Mouse (Mus musculus) heart, embryonic 11.5 days (tissue): ENCODE measurements at regions not wholly inside any gene's neighbourhood (a gene's known extent, or its start where the extent isn't known, plus 50 kb on each side); places are given as distances from the start of the nearest gene placed in this dataset.

ENCODE experiments used
- ATAC-seq: fragments of 200-750 bp; cut with Nextera tagmentation; replicated peaks from 2 replicates; pipeline ENCODE4 v1.8.0; 2017; ENCODE audit warnings: moderate library complexity; ENCODE audit not compliant: insufficient number of reproducible peaks, low FRiP score, low TSS enrichment
- H3K27ac ChIP-seq: fragments of 300-500 bp; sonication (generic); 2 replicates; pipeline ENCODE4 v1.5.1; 2014; ENCODE audit warnings: mild to moderate bottlenecking, low read depth, low read length
- H3K27me3 ChIP-seq: fragments of 300-500 bp; sonication (generic); 2 replicates; pipeline ENCODE4 v1.6.1; 2014; ENCODE audit warnings: mild to moderate bottlenecking, low read length, mixed read lengths; ENCODE audit not compliant: control insufficient read depth, insufficient read depth
- H3K36me3 ChIP-seq: fragments of 300-500 bp; sonication (generic); 2 replicates; pipeline ENCODE4 v1.6.1; 2014; ENCODE audit warnings: mild to moderate bottlenecking, low read length, moderate library complexity, mixed read lengths; ENCODE audit not compliant: control insufficient read depth, insufficient read depth
- H3K4me1 ChIP-seq: fragments of 300-500 bp; sonication (generic); 2 replicates; pipeline ENCODE4 v1.6.1; 2014; ENCODE audit warnings: low read length; ENCODE audit not compliant: control insufficient read depth, insufficient read depth
- H3K4me2 ChIP-seq: fragments of 300-500 bp; sonication (generic); 2 replicates; pipeline ENCODE4 v1.6.1; 2014; ENCODE audit warnings: mild to moderate bottlenecking, moderate library complexity
- H3K4me3 ChIP-seq: fragments of 300-500 bp; sonication (generic); 2 replicates; pipeline ENCODE4 v1.5.1; 2014; ENCODE audit warnings: low read depth, low read length
- H3K9ac ChIP-seq: fragments of 300-500 bp; sonication (generic); 2 replicates; pipeline ENCODE4 v1.6.1; 2014; ENCODE audit warnings: mild to moderate bottlenecking, low read depth, low read length, moderate library complexity
- H3K9me3 ChIP-seq: fragments of 300-500 bp; sonication (generic); replicated peaks from 2 replicates; pipeline ENCODE4 v1.6.1; 2016; ENCODE audit warnings: low read length; ENCODE audit not compliant: control insufficient read depth
- WGBS: fragments of 180-500 bp; shearing (Covaris S2); extraction: QIAGEN DNeasy Blood & Tissue Kit; methylation state at CpG from one replicate; pipeline ENCODE4 v1.1.7; 2014; ENCODE audit not compliant: insufficient replicate concordance; 5-methylcytosine and 5-hydroxymethylcytosine counted together

DNA sequence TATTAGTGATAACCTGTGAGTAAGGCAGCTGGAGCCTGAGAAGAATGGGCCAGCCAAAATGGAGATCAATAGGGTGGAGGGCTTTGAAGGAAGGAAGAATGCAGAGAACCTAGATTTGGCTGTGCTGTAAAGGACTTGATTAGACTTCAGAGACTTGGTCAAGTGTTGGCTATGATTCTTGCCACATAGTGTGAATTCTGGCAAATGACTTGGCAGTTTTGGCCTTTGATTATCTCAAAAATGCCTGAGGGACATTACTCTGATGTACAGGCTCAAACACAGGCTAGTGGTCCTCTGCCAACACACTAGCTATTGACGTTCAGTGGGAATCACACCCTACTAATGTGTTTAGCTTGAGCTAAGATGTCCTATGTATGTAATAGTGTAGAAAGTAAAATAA, 237.5 kb downstream of the Osr1 start:
- Histone ChIP-seq H3K9ac (no peak overlapping the region), H3K36me3 (no peaks in the 10 kb centered on the region), H3K4me3 (no peak overlapping the region), H3K9me3 (no peaks in the 10 kb centered on the region), H3K27me3 (no peaks in the 10 kb centered on the region), H3K27ac (no peak overlapping the region), H3K4me1 (no peaks in the 10 kb centered on the region), H3K4me2 (no peak overlapping the region)
- ATAC-seq, result no peak
- 68% methylated on average over 1 of the region's 1 CpGs for WGBS

DNA sequence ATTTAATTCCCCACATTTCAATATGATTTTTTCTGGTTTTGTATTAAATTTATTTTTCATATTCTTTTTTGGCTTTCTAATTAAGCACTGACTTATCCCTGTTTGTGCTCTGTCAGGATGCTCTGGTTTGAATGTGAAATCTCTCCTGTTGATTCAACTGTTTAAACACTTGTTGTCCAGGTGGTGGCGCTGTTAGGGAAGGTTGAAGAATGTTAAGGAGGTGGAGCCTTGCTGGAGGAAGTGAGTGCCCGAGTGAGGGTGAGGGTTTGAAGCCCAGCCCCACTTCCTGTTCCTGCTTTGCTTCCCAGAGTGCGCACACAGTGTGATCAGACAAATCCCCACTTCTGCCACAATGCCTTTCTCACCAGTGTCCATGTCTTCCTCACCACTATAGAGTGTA, 263.4 kb downstream of the Osr1 start:
- Histone ChIP-seq H3K4me3 (no peak overlapping the region), H3K36me3 (no peaks in the 10 kb centered on the region), H3K27ac (no peak overlapping the region), H3K9ac (no peak overlapping the region), H3K4me1 (no peaks in the 10 kb centered on the region), H3K27me3 (no peaks in the 10 kb centered on the region), H3K4me2 (no peak overlapping the region), H3K9me3 (no peaks in the 10 kb centered on the region)
- no peak for ATAC-seq
- WGBS, result 53% methylated on average over 3 of the region's 3 CpGs

DNA sequence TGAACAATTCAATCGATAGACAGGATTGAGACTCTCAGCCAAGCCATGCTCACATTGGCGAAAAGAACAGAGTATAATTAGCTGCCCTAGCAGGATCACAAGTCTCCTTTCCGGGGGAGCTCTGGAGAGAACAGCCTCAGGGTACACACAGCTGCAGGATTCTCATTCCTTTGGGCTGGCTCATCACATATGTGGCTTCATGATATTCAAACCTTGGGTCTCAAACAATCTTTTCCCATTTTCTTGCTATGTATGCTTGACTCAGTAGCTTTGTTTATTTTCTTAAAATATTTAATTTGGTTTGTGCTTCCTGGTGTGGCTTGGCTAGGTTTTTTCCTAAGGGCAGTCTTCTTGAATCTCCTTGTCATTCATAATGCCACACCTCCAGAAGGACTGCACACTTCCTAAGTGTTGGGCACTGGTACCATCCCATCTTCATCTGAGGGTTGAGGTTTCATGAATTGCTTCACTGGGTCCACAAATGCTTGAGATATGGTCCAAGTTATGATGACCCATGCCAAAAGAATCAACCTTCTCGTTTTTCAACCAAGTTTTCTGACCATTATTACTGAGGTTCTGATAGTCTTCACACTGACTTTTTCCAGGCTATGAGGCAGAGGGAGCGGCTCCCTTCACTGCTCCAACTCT, 269.4 kb downstream of the Osr1 start:
- 65% methylated on average over 5 of the region's 5 CpGs for WGBS
- ATAC-seq, result no peak

DNA sequence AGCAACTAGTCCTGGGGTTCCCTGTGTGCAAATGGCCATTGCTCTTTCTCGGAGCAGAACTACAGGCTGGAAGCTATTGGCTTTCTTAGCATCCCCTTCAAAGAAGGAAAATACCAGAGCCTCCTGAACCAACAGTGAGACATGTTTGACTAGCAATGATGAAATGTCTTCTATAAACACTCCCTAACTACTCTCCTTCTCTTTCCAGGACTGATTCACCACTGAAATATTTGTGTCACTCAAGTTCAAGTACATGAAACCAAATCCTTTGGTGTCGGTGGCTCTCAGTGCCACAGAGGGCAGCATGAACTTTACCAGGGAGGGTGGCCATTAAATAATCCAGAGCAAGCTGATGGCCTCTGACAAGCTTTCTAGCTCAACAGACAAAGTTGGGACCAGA, 270.0 kb downstream of the Osr1 start:
- H3K9ac ChIP-seq, result no peak overlapping the region
- WGBS, result 74% methylated on average over 2 of the region's 2 CpGs

More for the DNA sequence above, 269.4 kb downstream of the Osr1 start:
- Histone ChIP-seq H3K36me3 (no peaks in the 10 kb centered on the region), H3K4me1 (no peaks in the 10 kb centered on the region), H3K4me3 (no peak overlapping the region), H3K27ac (no peak overlapping the region), H3K9me3 (no peaks in the 10 kb centered on the region), H3K27me3 (no peaks in the 10 kb centered on the region), H3K9ac (no peak overlapping the region), H3K4me2 (no peak overlapping the region)

DNA sequence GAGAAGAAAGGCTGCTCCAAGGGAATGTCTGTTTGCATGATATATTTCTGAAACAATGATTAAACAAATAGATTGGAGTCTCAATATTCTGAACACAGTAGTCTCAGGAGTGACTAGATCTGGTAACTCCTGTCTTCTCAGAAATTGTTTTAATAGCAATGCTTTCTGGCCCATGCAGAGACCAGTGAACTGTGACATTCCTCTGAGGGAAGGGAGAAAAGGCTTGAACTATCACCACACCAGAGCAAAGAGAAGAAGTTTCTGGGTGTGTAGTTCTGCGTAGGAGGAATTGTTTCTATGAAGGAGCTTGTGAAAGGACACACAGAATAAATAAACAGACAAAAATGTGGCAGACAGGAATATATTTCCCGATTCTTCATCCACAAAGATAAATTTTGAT, 277.1 kb downstream of the Osr1 start:
- 69% methylated on average over 2 of the region's 2 CpGs for WGBS
- Histone ChIP-seq H3K4me2 (no peak overlapping the region), H3K27me3 (no peaks in the 10 kb centered on the region), H3K27ac (no peak overlapping the region), H3K4me3 (no peak overlapping the region), H3K9me3 (no peaks in the 10 kb centered on the region), H3K36me3 (no peaks in the 10 kb centered on the region), H3K9ac (no peak overlapping the region), H3K4me1 (no peaks in the 10 kb centered on the region)
- ATAC-seq, result no peak

More for the DNA sequence above, 270.0 kb downstream of the Osr1 start:
- no peaks in the 10 kb centered on the region for H3K9me3 ChIP-seq
- H3K4me1 ChIP-seq, result no peaks in the 10 kb centered on the region
- H3K4me2 ChIP-seq, result no peak overlapping the region
- no peak overlapping the region for H3K4me3 ChIP-seq
- no peaks in the 10 kb centered on the region for H3K27me3 ChIP-seq
- H3K27ac ChIP-seq, result no peak overlapping the region
- H3K36me3 ChIP-seq, result no peaks in the 10 kb centered on the region
- no peak for ATAC-seq

DNA sequence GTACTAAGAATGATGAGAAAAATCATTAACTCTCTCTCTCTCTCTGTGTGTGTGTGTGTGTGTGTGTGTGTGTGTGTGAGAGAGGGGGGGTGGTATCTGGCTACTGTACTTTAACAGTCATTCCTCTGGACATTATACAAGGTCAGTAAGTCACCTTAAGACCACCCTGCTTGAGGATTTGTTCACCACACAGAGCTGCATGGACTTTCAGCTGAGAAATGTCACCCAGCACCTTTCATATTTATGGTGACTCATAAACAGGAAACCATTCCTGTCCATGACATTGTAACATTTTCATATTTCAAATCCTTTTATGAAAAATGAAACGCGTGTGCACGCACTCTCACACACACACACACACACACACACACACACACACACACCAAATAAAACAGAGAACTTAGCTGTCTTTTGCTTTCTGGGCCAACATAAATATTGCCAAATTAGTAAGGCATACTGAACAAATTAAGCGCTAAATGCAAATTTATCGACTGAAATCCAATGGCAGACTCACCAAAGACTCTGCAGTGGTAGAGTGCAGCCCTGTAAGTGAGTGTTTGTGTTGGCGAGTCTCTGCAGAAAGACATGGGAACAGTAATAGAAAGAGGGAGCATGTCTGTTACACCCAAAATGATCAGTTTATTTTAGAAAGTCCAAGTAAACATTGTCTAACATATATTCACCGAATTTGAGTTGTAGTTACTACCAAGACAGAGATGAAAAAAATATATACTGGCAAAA, 277.7 kb downstream of the Osr1 start:
- WGBS, result 80% methylated on average over 7 of the region's 7 CpGs
- Histone ChIP-seq H3K27me3 (no peaks in the 10 kb centered on the region), H3K36me3 (no peaks in the 10 kb centered on the region), H3K9ac (no peak overlapping the region), H3K4me2 (no peak overlapping the region), H3K9me3 (no peaks in the 10 kb centered on the region), H3K4me3 (no peak overlapping the region), H3K27ac (no peak overlapping the region), H3K4me1 (no peaks in the 10 kb centered on the region)
- ATAC-seq, result no peak

DNA sequence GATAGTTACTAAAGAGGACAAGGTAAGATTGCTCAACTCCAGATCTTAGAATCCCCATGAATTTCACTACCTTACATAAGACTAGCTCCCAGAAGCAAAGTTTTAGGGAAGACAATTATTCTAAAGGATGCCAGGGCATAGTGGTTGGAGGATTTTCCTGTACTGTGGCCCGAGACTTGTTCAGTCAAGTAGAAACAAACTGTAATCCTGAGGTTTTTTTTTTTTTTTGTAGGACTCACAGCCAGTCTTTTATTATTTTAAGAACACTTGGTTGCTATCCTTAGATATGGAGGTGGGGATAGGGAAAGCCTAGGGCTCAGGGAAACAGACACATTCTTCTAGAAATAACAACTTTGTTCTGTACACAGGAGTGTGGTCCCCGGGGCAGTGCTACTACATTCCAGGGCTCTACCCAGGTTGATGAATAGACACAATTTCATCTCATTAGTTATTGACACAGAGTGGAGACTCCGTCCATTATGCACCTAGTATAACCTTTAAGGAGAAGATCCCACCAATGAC, 285.6 kb downstream of the Osr1 start:
- Histone ChIP-seq H3K27me3 (no peaks in the 10 kb centered on the region), H3K36me3 (no peaks in the 10 kb centered on the region), H3K27ac (no peak overlapping the region), H3K9ac (no peak overlapping the region), H3K4me3 (no peak overlapping the region), H3K4me2 (no peak overlapping the region), H3K4me1 (no peaks in the 10 kb centered on the region), H3K9me3 (no peaks in the 10 kb centered on the region)
- 65% methylated on average over 3 of the region's 3 CpGs for WGBS
- no peak for ATAC-seq

DNA sequence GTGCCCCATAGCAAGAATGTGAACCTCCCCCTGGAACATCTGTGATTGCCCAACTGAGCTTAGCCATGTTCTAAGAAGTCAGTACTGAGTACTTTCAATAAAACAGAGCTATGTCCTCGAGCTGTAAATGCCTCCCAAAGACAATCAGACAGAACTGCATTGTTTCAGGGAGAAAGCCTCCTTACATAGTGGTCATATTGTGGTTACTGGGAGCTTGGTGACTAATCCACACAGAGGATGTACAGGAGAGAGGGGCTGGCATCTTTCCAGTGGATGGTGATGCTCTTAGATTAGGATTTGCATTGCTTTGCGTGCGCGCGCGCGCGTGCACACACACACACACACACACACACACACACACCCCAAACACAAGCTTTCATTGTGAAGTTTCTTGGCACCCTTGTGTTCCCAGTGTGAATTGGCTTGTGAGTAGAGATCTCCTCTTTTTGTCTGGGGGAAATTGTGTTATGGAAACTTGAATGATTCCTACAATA, 286.3 kb downstream of the Osr1 start:
- H3K9ac ChIP-seq, result no peak overlapping the region
- H3K27me3 ChIP-seq, result no peaks in the 10 kb centered on the region
- no peaks in the 10 kb centered on the region for H3K4me1 ChIP-seq
- no peak overlapping the region for H3K4me3 ChIP-seq
- H3K36me3 ChIP-seq, result no peaks in the 10 kb centered on the region
- no peak for ATAC-seq
- H3K27ac ChIP-seq, result no peak overlapping the region
- 84% methylated on average over 8 of the region's 8 CpGs for WGBS
- no peak overlapping the region for H3K4me2 ChIP-seq
- no peaks in the 10 kb centered on the region for H3K9me3 ChIP-seq
